Mouse (Mus musculus): Measurements from ENCODE around the gene Rnf111. TPM values are rescaled to one million over a fixed set of nuclear protein-coding genes. Genes with fewer than 3 reads are reported as not detected.

Rnf111 gene
- polyA plus RNA-seq (2017; shearing (Covaris generic)) = 48.4 TPM

DNA sequence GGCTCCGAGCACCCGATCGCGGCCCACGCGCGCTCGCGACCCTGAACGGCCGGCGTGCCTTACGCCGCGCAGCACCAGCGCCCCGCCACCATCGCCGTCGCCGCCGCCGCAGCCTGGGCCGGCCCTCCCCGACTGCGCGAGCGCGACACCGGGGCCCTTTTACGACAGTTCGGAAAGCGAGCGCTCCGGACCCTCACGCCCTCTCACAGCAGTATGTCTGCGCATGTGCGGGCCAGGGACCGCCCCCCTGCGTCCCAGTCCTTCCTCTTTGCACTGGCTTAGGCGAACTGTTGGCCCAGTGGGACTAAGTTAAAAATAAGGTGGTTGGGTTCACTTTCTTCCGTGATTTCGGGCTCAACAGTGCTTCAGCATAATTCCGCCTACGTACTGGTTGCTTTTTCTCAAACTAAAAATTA lies at the start of gene Rnf111:
Gene Rnf111, minus strand, starts transcription at position 100 of the 416 bp plus-strand sequence.

DNA sequence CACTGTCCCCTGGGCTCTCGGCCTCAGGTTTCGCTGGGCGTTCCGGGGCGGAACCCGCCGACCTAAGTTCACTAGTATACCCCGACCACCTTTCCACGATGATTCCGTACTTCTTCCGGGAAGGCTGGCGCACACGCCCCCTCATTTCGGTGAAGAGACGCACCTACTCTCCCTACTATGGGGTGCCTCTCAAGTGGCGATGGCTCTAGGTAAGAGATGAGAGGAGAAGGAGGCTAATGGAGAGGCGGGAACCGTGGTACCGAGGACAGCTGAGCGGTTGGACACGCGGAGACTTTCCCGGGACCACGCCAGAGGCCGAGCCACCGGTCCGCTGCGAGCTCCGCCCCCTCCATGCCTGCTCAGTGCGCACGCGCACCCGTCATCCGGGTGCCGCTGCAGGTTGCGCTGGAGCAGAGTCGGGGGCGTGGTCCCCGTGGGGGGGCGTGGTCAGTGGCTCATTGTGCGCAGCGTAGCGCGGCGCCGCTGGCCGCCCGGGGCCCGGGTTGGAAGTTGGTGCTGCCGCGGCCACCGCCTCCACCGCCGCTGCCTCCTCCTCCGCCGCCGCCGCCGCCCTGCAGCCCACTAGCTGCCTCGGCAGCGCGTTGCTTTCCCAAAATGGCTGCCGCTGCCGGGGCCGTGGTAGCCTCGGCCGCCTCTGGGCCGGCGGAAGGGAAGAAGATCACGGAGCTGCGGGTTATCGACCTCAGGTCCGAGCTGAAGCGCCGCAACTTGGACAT lies 38.9 kb upstream of the Rnf111 start, which contains the start of gene Sltm:
Gene Sltm, plus strand, starts transcription at position 450 of the 737 bp plus-strand sequence.

GRCm38 (mm10) chr9:70421257-70422056 lies 82.1 kb downstream of the Rnf111 start, which contains the start of gene Ccnb2:
Gene Ccnb2, minus strand, starts transcription at chr9:70421547.

Other genes starting within 250 kb of the Rnf111 start
- gene Ccnb2, start 82.2 kb downstream of the Rnf111 start, polyA plus RNA-seq (2017; shearing (Covaris generic)) = 0.65 TPM
- gene Sltm, start 39.0 kb upstream of the Rnf111 start, polyA plus RNA-seq (2017; shearing (Covaris generic)) = 125 TPM
- 1.3 TPM for gene Gm10642, start 152.5 kb upstream of the Rnf111 start, polyA plus RNA-seq (2017; shearing (Covaris generic))
- gene Mindy2, start 153.4 kb upstream of the Rnf111 start, polyA plus RNA-seq (2017; shearing (Covaris generic)) = 60.3 TPM
- gene Adam10, start 175.3 kb upstream of the Rnf111 start, polyA plus RNA-seq (2017; shearing (Covaris generic)) = 65.9 TPM